Mouse (Mus musculus): ENCODE results near the gene Cog4.
A peak's percentile ranks its signal among the peaks of the same experiment; 100 is the strongest.
"Not testable (repeated sequence)": the region's sequence is repeated elsewhere in the genome, so short reads cannot be mapped to it uniquely, and the experiment has no call there.

Gene Cog4

DNA sequence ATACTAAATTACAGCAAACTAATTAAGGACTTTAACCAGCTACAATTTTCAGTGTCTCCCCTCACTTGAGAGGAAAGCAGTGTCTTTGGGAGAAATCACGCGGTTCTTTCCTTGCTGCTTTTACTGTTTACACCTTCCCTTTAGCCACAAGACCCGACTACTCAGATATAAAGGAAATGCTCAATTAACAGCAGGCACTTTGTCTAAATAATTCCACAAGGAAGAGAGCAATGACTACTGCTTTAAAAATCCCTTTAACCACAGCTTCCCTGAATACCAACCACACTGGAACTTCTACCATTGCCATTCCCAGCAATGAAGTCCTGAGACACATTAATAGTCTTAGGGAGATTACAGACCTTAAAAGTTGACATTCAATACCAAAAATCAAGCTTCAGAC, 17.9 kb upstream of the Cog4 start:
- DNase-seq (ENCODE audit: low read depth, low spot score) = no peak

DNA sequence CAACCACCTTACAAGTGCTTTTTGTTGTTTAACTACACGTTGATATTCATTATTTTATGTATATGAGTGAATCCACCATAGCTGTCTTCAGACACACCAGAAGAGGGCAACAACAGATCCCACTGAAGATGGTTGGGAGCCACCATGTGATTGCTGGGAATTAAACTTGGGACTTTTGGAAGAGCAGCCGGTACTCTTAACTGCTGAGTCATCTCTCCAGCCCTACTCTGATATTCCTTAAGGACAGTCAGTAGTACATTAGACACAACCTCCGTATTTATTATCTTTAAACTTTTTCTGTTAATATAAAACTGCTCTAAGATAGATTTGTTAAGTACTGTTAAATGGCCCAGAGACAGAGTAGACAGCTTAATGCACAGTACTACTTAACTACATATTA, 14.4 kb upstream of the Cog4 start:
- DNase-seq (ENCODE audit: low read depth, low spot score) = no peak

DNA sequence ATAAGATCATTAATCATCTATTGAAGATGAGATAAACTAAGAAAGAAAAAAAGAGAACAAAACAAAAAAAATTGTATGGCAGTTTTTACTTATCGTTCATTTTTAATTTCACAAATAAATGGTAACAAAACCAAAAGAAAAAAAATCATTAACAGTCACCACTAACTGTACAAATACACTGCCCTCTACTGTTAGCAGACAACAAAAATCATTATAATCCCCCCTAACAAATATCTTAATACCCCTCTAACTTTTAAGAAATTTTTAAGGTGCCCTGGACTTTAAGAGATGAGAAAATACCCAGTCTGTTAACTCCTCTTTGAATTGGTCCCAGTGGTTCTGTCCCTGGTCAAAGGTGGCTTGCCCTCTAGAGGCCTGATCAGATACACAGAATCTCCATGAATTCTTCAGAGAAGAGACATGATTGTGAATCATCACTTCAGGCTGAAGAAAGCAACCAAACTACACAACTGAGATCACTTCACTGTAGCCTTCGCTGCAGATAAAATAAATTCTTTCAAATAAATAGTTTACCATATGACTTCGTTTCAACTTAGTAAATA, 4.3 kb upstream of the Cog4 start:
- no peak for DNase-seq (ENCODE audit: low read depth, low spot score)

DNA sequence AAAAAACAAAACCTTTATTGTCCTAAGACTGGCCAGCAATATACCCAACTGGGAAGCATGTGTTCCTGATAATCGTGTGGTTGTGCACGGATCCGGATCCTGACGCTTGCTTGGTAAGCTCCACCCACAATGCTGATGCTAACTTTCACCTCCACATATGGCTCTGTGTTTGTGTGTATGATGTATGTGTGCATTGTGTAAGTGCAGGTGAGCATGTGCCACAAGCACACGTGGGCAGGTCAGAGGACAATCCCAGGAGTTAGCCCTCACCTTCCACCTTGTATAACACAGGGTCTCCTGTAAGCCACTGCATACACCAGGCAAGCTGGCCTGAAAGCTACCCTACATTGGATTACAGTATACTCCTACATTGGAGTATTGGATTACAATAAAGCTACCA, 3.2 kb upstream of the Cog4 start:
- DNase-seq (ENCODE audit: low read depth, low spot score) = no peak

DNA sequence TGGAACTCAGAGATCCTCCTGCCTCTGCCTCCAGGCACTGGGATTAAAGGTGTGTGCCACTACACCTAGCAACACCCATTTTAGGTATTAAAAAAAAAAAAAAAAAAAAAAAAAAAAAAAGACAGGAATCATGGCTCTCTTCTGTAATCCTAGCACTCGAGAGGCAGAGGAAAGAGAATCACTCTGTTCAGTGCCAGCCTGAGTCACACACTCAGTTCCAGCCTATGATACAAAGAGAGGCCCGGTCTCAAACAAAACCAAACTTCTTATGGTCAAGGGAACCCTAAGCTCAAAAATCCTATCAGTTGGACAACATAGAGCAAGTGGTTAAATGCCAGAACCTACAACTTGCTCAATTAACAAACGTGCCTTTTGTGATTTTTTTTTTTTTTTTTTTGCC, 1.5 kb upstream of the Cog4 start:
- DNase-seq (ENCODE audit: low read depth, low spot score) = no peak

DNA sequence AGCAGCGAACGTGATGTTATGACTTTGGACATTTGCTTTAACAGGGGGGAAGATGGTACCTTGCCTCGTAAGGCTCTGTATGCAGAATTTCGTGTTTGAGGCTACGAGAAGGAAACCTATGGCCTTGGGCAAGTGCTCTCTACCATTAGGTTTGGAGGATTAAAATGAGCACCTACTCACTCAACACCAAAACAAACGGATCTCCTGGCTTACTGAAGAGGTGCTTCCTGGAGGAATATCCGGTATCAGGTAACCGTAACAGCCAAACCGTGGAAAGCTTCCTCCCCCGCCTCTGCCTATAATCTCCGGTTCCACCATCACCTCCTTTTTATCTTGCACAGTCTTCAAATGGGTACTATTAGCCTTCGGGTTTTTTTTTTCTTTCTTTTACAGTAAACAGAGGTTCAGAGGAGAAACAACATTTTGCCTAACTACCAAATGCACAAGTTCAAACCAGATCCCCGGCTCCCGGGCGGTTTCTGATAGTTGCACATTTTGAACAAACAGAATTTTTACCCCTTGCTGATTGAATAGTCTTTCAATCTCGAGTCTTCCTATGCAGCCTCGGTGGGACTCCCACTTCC, 487 bp upstream of the Cog4 start:
- DNase-seq (ENCODE audit: low read depth, low spot score) = peak; percentile 16

DNA sequence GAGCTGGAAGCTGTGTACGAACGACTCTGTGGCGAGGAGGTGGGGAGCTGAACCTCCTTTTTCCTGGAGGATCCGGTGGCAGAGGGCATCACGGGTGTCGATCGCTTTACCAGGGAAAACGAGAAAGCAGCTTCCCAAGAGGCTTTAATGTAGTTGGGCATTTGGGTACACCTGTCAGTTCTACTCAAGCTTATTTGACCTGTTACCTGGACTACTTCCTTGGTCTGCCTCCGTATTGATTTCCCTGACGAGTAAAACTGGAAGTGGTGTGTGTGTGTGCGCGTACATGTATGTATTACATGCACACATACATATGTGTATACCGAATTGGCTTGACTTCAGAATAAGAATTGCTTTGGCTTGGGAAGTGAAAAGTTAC, 760 bp downstream of the Cog4 start:
- DNase-seq (ENCODE audit: low read depth, low spot score) = no peak

DNA sequence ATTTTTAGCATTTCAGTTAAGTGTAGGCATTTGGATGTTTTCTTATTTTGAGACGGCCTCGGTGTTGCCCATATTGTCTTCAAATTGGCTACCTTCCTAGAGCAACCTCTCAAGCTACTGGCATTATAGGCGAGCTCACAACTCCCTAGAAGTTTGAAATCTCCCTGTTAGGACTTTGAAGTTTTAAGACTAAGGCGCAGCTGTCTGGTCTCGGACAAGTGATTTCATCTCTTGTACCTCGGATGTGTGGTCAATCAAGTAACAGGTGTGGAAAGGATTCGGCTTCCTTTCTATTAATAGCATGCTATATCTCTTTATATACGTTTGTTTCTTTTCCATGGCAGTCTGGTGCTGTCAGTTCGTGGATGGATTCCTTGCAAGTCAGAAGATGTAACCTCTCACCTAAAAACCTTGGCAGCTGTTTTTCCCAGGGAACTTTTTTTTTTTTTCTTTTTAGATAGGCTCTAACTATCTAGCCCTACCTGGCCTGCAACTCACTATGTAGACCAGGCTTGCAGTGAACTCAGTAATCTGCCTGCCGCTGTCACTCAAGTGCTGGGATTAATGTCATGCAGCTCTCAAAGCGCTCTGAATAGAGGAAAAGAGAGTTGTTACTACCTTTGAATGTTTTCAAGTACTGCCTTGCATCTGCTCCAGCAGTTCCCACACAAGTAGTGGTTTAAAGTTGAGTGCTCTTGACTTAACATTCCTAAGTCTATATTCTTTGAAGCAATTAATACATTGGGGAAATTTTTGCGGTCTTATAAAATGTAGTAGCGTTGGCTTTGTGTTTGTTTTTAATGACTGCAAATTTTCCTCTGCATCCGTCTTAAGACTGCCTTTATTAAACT, 1.5 kb downstream of the Cog4 start:
- no peak for DNase-seq (ENCODE audit: low read depth, low spot score)

DNA sequence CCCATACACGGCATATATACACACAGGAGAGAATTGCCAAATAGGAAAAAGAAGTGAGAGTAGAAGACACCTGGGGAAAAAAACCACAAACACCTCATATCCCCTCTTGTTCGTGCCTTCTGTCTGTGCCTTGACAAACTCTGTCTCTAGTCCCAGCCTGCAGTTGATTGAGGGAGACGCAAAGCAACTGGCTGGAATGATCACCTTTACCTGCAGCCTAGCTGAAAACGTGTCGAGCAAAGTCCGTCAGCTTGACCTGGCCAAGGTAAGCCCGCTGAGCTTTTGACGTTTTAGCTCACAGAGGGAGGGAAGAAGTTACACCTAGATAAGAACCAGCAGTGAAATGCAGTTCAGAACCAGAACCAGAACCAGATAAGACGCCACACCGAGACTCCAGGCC, 4.8 kb downstream of the Cog4 start:
- DNase-seq (ENCODE audit: low read depth, low spot score) = no peak

DNA sequence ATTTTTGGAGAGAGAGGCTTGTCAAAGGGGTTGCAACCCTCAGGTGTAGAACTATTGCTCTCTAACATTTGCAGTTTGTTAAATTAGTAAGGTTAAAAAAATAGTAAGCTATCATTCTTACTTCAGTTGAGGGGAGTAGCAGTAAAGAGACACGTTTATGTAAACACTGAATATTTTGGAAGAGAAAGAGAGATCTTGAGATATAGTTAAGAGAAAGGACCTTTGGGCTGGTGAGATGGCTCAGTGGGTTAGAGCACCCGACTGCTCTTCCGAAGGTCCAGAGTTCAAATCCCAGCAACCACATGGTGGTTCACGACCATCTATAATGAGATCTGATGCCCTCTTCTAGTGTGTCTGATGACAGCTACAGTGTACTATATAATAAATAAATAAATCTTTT, 9.7 kb downstream of the Cog4 start:
- DNase-seq (ENCODE audit: low read depth, low spot score) = not testable (repeated sequence)

DNA sequence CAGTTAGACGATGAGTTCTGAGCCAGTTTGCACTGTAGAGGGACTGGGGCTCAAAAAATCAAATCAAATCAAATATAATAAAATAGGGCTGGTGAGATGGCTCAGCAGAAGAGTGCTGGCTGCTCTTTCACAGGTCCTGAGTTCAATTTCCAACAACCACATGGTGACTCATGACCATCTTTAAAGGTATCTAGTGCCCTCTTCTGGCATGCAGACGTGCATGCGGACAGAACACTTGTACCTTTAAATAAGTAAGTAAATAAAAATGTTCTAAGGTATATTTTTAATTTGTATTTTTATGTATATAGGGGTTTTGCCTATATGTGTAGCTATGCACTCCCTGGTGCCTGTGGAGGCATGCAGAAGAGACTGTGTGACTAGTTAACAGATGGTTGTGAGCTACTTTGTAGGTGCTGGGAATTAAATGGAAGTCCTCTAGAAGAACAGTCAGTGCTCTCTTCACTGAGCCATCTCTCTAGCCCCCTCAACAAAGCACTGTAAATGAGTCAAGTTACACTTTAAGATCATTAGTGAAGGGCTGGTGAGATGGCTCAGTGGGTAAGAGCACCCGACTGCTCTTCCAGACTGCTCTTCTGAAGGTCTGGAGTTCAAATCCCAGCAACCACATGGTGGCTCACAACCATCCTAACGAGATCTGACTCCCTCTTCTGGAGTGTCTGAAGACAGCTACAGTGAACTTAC, 10.5 kb downstream of the Cog4 start:
- DNase-seq (ENCODE audit: low read depth, low spot score) = no peak

DNA sequence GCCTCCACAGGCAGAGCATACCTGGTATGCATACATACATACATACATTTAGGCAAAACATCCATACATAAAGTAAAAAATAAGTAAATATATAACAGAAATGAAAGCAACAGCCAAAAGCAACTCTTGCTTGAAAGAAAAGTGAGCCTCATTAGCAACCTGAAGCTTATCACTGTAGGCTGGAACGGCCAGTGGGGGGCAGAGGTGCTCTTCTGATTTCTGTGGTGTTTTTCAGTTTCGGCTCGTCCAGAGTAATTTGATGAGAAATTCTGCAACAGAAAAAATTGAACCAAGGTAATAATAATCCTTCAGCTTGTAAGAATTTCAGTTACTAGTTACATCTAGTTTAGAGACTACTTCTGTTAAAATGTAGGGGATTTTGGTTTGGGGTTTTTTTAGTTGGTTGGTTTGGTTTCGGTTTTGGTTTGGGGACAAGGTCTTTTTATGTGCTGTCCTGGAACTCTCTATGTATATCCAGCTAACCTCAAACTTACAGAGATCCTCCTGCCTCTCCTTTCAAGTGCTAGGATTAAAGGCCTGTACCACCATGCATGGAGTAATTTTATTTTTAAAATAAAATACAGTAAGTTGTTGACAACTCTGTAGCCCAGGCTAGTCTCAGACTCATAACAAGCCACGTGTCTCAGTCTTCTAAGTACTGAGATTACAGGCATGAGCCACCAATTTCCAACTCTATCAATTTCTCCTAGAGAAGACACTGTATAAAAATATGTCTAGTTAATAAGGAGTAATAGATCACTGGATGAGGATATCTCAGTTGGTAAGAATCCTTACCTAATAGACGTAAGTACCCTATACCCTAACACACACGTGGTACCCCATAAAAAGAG, 13.5 kb downstream of the Cog4 start:
- no peak for DNase-seq (ENCODE audit: low read depth, low spot score)

DNA sequence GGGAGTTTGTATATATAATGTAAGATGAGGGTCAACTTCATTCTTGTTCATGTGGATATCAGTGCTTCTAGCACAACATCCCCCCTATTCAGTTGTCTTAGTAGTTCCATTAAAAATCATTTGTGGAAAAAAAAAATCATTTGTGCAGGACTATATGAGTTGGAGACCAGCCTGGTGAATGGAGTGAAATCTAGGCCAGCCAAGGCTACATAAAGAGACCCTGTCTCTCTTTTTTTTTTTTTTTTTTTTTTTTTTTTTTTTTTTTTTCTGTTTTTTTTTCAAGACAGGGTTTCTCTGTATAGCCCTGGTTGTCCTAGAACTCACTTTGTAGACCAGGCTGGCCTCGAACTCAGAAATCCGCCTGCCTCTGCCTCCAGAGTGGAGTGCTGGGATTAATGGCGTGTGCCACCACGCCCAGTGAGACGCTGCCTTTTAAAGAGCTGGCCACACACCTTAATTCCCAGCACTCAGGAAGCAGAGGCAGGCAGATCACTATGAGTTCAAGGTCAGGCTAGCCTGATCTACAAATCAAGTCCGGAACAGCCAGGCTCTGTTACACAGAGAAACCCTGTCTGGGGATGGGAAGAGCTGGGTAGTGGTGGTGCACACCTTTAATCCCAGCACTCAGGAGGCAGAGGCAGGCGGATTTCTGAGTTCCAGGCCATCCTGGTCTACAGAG, 15.1 kb downstream of the Cog4 start:
- not testable (repeated sequence) for DNase-seq (ENCODE audit: low read depth, low spot score)

DNA sequence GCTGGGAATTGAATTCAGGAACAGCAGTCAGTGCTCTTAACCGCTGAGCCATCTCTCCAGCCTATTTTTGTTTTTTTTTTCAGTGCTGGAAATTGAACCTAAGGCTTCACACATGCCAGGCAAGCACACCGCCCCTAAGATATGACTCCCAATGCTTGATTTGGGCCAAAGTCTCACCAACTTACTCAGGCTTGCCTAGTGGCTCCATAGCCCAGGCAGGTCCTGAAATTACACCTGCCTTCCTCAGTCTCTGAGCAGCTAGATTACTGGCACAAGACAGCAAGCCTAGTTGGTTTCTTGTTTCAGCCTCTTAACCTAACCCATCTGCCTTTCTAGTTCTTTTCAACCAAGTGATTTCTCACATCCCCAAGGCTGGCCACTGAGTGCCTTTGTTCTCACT, 24.1 kb downstream of the Cog4 start:
- no peak for DNase-seq (ENCODE audit: low read depth, low spot score)

DNA sequence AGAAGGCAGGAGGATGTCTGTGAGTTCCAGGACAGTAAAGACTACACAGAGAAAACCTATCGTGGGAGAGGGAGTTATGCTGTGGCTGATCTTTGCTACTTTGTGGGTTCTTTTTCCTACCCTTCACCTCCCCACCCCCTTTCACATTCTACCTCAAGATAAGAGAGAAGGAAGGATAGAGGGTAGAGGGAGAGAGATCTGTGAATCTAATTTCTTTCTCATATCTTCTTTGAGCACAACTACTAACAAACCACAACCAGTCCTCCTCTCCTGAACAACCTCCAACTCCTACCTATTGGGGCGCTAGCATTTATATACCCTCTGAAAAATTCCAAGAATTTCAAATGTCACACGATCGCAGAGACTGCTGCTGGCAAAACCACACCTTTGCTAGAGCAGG, 31.5 kb downstream of the Cog4 start:
- DNase-seq (ENCODE audit: low read depth, low spot score) = no peak

DNA sequence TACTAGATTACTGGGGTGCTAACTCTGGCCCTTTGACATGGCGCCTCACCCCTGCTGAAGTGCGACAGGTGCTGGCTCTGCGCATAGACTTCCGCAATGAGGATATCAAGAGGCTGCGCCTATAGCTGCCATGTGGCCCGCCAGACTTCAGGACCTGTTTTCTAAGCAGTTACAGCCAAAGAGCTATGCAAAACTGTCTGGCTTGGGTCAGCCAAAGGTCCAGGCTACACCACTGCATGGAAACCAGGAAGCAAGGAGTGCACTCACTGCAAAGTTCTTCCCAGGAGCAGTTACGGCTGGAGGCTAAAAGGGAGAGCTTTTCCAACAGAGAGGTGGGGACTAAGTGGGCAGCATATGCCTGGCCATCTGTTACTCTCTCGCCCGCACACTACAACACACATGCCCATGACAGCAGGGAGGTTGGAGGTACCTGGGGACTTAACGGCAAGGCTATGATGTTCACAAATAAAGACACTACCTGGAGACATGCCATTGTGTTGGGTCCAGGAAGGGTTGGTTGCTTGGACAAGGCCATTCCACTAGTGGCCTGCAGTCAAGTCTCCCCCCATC, 35.4 kb downstream of the Cog4 start:
- DNase-seq (ENCODE audit: low read depth, low spot score) = no peak

DNA sequence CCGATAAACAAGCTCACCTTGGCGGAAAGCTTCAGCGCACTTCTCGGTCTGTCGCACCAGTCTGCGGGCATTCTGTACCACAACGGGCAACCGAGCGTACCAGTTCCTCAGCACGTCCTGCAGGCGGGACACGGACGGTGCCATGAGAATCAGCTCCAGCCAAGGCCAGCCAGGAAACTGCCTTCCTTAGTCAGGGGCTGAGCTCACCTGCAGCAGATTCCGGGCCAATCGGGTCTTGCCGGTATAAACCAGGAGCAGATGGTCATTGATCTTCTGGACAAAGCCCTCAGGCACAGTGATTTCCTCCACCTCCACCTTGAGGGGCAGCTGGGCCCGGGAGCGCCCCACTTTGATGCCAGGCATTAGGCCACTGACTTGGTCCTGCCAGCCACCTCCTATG, 37.4 kb downstream of the Cog4 start:
- no peak for DNase-seq (ENCODE audit: low read depth, low spot score)

DNA sequence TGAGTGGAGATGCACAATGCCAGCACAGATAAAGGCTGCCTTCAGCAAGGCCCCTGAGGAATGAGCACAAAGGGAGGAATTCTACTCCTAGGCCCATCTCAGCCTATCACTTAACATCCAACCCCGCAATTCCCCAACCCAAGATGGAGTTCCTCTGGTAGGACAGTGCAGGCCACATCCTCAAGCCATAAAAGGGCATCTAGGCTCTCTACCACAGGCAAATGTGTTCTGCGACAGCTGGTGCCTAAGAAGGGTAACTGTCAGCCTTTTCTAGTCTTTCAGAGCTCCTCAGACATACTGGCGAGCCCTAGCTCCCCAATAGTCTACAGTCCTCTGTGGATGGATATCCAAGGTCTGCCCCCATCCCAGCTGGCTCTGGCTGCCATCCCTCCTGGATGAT, 40.2 kb downstream of the Cog4 start:
- no peak for DNase-seq (ENCODE audit: low read depth, low spot score)

DNA sequence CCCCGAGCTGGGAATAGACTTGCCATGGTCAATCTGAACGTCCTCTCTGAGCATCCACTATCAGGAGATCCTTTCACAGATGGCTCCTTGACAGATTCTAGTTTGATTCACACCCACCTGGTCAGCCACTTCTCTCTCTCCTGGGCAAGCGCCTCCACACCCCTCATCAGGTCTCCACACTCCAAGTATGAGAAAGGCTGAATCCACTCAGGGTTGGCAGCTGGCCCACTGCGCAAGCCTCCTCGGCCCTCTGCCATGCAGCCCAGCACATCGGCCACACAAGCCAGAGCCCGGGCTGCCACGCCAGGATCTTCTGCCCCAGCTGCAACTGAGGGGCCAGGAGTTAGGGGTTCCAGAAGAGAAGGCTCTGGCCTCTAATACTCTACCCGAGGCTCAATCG, 41.2 kb downstream of the Cog4 start:
- no peak for DNase-seq (ENCODE audit: low read depth, low spot score)

DNA sequence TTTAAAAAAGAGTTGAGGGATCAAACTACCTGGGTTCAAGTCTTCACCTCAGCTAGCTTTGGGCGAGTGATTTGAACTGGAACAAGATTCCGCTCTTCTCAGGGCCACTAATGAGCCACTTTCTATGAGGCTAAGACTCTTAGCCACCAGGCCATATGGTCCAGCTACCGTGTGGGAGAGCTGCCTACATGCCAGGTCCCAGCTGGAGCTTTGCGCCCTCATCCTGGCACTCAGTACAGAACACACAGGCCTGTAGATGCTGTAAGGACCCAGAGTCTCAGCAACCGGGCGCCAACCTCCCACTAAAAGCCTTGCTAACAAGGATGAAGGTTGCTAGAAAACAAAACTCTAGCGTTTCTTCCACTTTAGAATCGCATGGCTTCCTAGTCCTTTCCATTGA, 42.0 kb downstream of the Cog4 start:
- no peak for DNase-seq (ENCODE audit: low read depth, low spot score)

DNA sequence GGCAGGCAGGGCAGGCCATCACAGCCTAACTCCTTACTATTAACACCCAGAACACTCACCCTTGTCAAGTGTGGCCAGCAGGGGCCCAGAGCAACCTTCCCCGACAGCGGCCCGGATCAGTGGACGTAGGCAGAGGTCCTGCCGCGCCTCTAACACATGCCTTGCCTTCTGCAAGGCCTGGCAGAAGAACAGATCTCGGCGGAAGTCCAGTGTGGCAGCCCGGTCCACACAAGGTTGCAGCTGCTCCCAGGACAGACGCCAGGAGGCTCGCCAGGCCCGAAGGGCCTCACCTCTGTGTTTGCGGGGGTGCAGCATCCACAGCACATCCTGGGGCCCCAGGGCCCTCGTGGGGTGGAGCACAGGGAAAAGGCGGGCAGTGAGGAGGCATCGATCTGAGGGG, 42.5 kb downstream of the Cog4 start:
- no peak for DNase-seq (ENCODE audit: low read depth, low spot score)
